Mouse (Mus musculus): ENCODE measurements around the gene Cp.

GRCm38 (mm10) chr3:20007759-20008158, 50.9 kb downstream of the Cp start:
- TF ChIP-seq GATA1 (IDR thresholded peaks at IDR 0.05; ENCODE audit: borderline replicate concordance, low read length): no peak
- no peak for TF ChIP-seq FLI1 (IDR thresholded peaks at IDR 0.05; ENCODE audit: low read length)
